Mouse (Mus musculus) erythroblast, embryonic 14.5 days (primary cell): ENCODE measurements around the gene Mapk9. TPM values are rescaled to one million over a fixed set of nuclear protein-coding genes. Genes with fewer than 3 reads are reported as not detected.

Source experiments
- H3K27me3 ChIP-seq: 2 replicates; pipeline ENCODE4 v1.6.1; 2012; ENCODE audit warnings: inconsistent platforms; ENCODE audit not compliant: control insufficient read depth
- H3K36me3 ChIP-seq: 2 replicates; pipeline ENCODE4 v1.6.1; 2012; ENCODE audit warnings: mild to moderate bottlenecking, inconsistent platforms; ENCODE audit not compliant: control insufficient read depth
- H3K4me1 ChIP-seq: 2 replicates; pipeline ENCODE4 v1.6.1; 2012; ENCODE audit warnings: inconsistent platforms; ENCODE audit not compliant: control insufficient read depth
- H3K4me3 ChIP-seq: replicated peaks from 2 replicates; pipeline ENCODE3; 2012; ENCODE audit warnings: moderate library complexity, mild to moderate bottlenecking, inconsistent platforms
- H3K9me3 ChIP-seq: 2 replicates; pipeline ENCODE4 v1.6.1; 2012; ENCODE audit warnings: low read length, inconsistent platforms, mixed read lengths; ENCODE audit not compliant: control insufficient read depth
- GATA1 ChIP-seq: IDR thresholded peaks from 2 replicates; pipeline ENCODE4 v1.6.1; 2012; ENCODE audit warnings: low read length, inconsistent platforms, mixed read lengths
- TAL1 ChIP-seq: IDR thresholded peaks from 3 replicates; pipeline ENCODE4 v1.6.1; 2012; ENCODE audit warnings: low read length, inconsistent platforms, mixed read lengths
- polyA plus RNA-seq: library from polyadenylated mRNA; stranded (reverse); fragments of >175 nt; gene quantifications from 2 replicates; pipeline ENCODE4 v1.2.3, GENCODE M21; 2012

Mapk9 gene
- polyA plus RNA-seq, 1 experiment: 0.44 TPM

- Histone ChIP-seq H3K9me3 (no peaks in the 10 kb centered on the region), H3K4me1 (peaks cover 21% of the 10 kb centered on the region), H3K4me3 (no peak overlapping the region), H3K36me3 (peaks cover 81% of the 10 kb centered on the region), H3K27me3 (no peaks in the 10 kb centered on the region)
- no peak for TF ChIP-seq TAL1
- TF ChIP-seq GATA1: no peak
Observed at GRCm38 (mm10) chr11:49871914-49872313, 25.4 kb downstream of the Mapk9 start.

GRCm38 (mm10) chr11:49872779-49873178 lies 26.2 kb downstream of the Mapk9 start:
- TF ChIP-seq GATA1 (peak; percentile 32; the same call in 1 of the 2 replicates), TAL1 (peak; percentile 51; the same call in 2 of the 3 replicates)
- H3K36me3 ChIP-seq: peaks cover 80% of the 10 kb centered on the region

GRCm38 (mm10) chr11:49876948-49877817 lies 30.6 kb downstream of the Mapk9 start:
- peaks cover 79% of the 10 kb centered on the region for H3K36me3 ChIP-seq
- no peak overlapping the region for H3K4me3 ChIP-seq
- H3K27me3 ChIP-seq: no peaks in the 10 kb centered on the region
- H3K4me1 ChIP-seq: peaks cover 16% of the 10 kb centered on the region
- TF ChIP-seq TAL1 (no peak), GATA1 (no peak)
- no peaks in the 10 kb centered on the region for H3K9me3 ChIP-seq

More at GRCm38 (mm10) chr11:49872779-49873178, 26.2 kb downstream of the Mapk9 start:
- H3K27me3 ChIP-seq: no peaks in the 10 kb centered on the region
- H3K9me3 ChIP-seq: no peaks in the 10 kb centered on the region
- H3K4me3 ChIP-seq: no peak overlapping the region
- H3K4me1 ChIP-seq: peaks cover 21% of the 10 kb centered on the region

- Histone ChIP-seq H3K36me3 (peaks cover 76% of the 10 kb centered on the region), H3K4me3 (no peak overlapping the region), H3K27me3 (no peaks in the 10 kb centered on the region), H3K9me3 (no peaks in the 10 kb centered on the region), H3K4me1 (no peaks in the 10 kb centered on the region)
- TF ChIP-seq TAL1: no peak
- TF ChIP-seq GATA1: no peak
Observed at GRCm38 (mm10) chr11:49879950-49880642, 33.5 kb downstream of the Mapk9 start.

- H3K27me3 ChIP-seq: no peaks in the 10 kb centered on the region
- TF ChIP-seq GATA1 (no peak), TAL1 (no peak)
- no peaks in the 10 kb centered on the region for H3K4me1 ChIP-seq
- no peaks in the 10 kb centered on the region for H3K9me3 ChIP-seq
- H3K4me3 ChIP-seq: no peak overlapping the region
- peaks cover 81% of the 10 kb centered on the region for H3K36me3 ChIP-seq
Observed at GRCm38 (mm10) chr11:49883394-49883793, 36.8 kb downstream of the Mapk9 start.

GRCm38 (mm10) chr11:49888469-49888868 lies 41.9 kb downstream of the Mapk9 start:
- no peak overlapping the region for H3K4me3 ChIP-seq
- peaks cover 46% of the 10 kb centered on the region for H3K36me3 ChIP-seq
- H3K9me3 ChIP-seq: no peaks in the 10 kb centered on the region
- TF ChIP-seq GATA1 (no peak), TAL1 (no peak)
- no peaks in the 10 kb centered on the region; the same call in 1 of the 2 replicates for H3K4me1 ChIP-seq
- no peaks in the 10 kb centered on the region for H3K27me3 ChIP-seq

- H3K9me3 ChIP-seq: no peaks in the 10 kb centered on the region
- no peaks in the 10 kb centered on the region; the same call in 1 of the 2 replicates for H3K4me1 ChIP-seq
- peaks cover 20% of the 10 kb centered on the region for H3K36me3 ChIP-seq
- H3K27me3 ChIP-seq: peaks cover 13% of the 10 kb centered on the region
- no peak for TF ChIP-seq TAL1
- TF ChIP-seq GATA1: no peak
- H3K4me3 ChIP-seq: no peak overlapping the region
Observed at GRCm38 (mm10) chr11:49891993-49892392, 45.4 kb downstream of the Mapk9 start.

GRCm38 (mm10) chr11:49893806-49894205 lies 47.3 kb downstream of the Mapk9 start:
- no peak overlapping the region for H3K4me3 ChIP-seq
- no peaks in the 10 kb centered on the region; the same call in 1 of the 2 replicates for H3K4me1 ChIP-seq
- H3K36me3 ChIP-seq: peaks cover 6% of the 10 kb centered on the region
- TF ChIP-seq GATA1 (no peak), TAL1 (no peak)
- peaks cover 21% of the 10 kb centered on the region for H3K27me3 ChIP-seq
- H3K9me3 ChIP-seq: no peaks in the 10 kb centered on the region
